Mouse (Mus musculus): ENCODE data around the gene Vmn1r104.
"Not testable (repeated sequence)": the region's sequence is repeated elsewhere in the genome, so short reads cannot be mapped to it uniquely, and the experiment has no call there.

Vmn1r104 gene

DNA sequence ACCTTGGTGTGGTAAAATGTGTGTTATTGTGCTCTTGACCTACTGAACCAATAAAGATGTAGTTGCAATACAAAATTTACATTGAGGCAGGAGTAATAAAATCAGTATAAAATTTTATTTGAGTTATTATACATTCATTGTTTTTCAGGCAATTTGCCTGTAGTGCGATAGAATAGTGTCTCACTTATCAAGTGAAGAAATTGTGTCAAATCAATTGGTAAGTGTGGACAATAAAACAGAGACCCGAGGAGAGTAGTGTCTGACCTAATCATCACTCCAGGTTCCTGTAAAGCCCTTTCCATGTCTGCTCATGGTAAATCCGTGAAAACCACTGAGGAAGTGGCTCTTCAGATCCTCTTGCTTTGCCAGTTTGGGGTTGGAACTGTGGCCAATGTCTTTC is at the start of gene Vmn1r104:
Gene Vmn1r104 (plus strand): TSS at position 301 of the 400 bp plus-strand sequence.
- DNase-seq, result not testable (repeated sequence)

DNA sequence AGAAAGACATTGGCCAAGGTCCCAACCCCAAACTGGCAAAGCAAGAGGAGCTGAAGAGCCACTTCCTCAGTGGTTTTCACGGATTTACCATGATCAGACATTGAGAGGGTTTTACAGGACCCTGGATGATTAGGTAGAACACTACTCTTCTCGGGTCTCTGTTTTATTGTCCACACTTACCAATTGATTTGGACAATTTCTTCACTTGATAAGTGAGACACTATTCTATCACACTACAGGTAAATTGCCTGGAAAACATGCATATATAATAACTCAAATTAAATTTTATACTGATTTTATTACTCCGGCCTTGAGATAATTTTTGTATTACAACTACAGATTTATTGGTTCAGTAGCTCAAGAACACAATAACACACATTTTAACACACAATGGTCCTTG is 23.2 kb upstream of the Vmn1r104 start, which contains the start of gene Vmn1r103:
Gene Vmn1r103 (minus strand): TSS at position 101 of the 400 bp plus-strand sequence.
- DNase-seq, result not testable (repeated sequence)

DNA sequence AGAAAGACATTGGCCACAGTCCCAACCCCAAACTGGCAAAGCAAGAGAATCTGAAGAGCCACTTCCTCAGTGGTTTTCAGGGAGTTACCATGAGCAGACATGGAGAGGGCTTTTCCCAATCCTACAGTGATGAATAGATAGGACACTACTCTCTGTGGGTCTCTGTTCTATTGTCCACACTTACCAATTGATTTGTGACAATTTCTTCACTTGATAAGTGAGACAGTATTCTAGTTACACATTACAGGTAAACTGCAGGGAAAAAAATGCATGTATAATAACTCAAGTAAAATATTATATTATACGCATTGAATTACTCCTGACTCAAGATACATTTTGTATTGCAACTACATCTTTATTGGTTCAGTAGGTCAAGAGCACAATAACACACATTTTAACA is 12.0 kb downstream of the Vmn1r104 start, which contains the start of gene Gm5726:
Gene Gm5726 (minus strand): TSS at position 101 of the 400 bp plus-strand sequence.
- DNase-seq, result not testable (repeated sequence)

DNA sequence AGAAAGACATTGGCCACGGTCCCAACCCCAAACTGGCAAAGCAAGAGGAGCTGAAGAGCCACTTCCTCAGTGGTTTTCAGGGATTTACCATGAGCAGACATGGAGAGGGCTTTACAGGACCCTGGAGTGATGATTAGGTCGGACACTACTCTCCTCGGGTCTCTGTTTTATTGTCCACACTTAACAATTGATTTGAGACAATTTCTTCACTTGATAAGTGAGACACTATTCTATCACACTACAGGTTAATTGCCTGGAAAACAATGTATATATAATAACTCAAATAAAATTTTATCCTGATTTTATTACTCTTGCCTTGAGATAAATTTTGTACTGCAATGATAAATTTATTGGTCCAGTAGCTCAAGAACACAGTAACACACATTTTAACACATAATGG is 42.5 kb downstream of the Vmn1r104 start, which contains the start of gene Gm4141:
Gene Gm4141 (minus strand): TSS at position 101 of the 400 bp plus-strand sequence.
- not testable (repeated sequence) for DNase-seq
